Mouse (Mus musculus): ENCODE measurements around the gene Rabepk. TPM values are rescaled to one million over a fixed set of nuclear protein-coding genes. Genes with fewer than 3 reads are reported as not detected.
"Not testable (repeated sequence)": the region's sequence is repeated elsewhere in the genome, so short reads cannot be mapped to it uniquely, and the experiment has no call there.

Rabepk gene
- polyA plus RNA-seq, 1 experiment from 2014 or later = 17.3 TPM

GRCm38 (mm10) chr2:34761272-34761671 is 38.4 kb downstream of the Rabepk start:
- not testable (repeated sequence) for H3K9ac ChIP-seq (ENCODE audit: low read depth, low read length); H3K4me2 ChIP-seq (ENCODE audit: low read depth, low read length); H3K27me3 ChIP-seq (ENCODE audit: control insufficient read depth, insufficient read depth, low read depth, low read length); H3K36me3 ChIP-seq (ENCODE audit: control insufficient read depth, insufficient read depth); H3K4me3 ChIP-seq (ENCODE audit: low read depth, low read length); H3K9me3 ChIP-seq (replicated peaks; ENCODE audit: control insufficient read depth, low read length)
- peak; percentile 57 for ATAC-seq (ENCODE audit: low read depth)
- peaks cover 22% of the 10 kb centered on the region for H3K4me1 ChIP-seq (ENCODE audit: control insufficient read depth, low read depth, low read length)
- H3K27ac ChIP-seq (ENCODE audit: low read length) = peak overlapping the region; percentile 84; the same call in 1 of the 2 replicates
- WGBS (ENCODE audit: insufficient replicate concordance) = 87% methylated on average over 5 of the region's 5 CpGs

GRCm38 (mm10) chr2:34757341-34757740 is 42.4 kb downstream of the Rabepk start:
- no peak overlapping the region for H3K9ac ChIP-seq (ENCODE audit: low read depth, low read length)
- H3K4me1 ChIP-seq (ENCODE audit: control insufficient read depth, low read depth, low read length) = peaks cover 18% of the 10 kb centered on the region
- no peak overlapping the region for H3K4me2 ChIP-seq (ENCODE audit: low read depth, low read length)
- no peak for ATAC-seq (ENCODE audit: low read depth)
- no peaks in the 10 kb centered on the region for H3K27me3 ChIP-seq (ENCODE audit: control insufficient read depth, insufficient read depth, low read depth, low read length)
- WGBS (ENCODE audit: insufficient replicate concordance) = 62% methylated on average over 1 of the region's 1 CpGs
- H3K36me3 ChIP-seq (ENCODE audit: control insufficient read depth, insufficient read depth) = no peaks in the 10 kb centered on the region
- no peak overlapping the region for H3K27ac ChIP-seq (ENCODE audit: low read length)
- H3K4me3 ChIP-seq (ENCODE audit: low read depth, low read length) = no peak overlapping the region
- H3K9me3 ChIP-seq (replicated peaks; ENCODE audit: control insufficient read depth, low read length) = no peaks in the 10 kb centered on the region

- H3K4me1 ChIP-seq (ENCODE audit: control insufficient read depth, low read depth, low read length) = peaks cover 28% of the 10 kb centered on the region
- H3K9me3 ChIP-seq (replicated peaks; ENCODE audit: control insufficient read depth, low read length) = no peaks in the 10 kb centered on the region
- H3K4me2 ChIP-seq (ENCODE audit: low read depth, low read length) = peak within 1 kb of the TSS; percentile 73
- H3K27me3 ChIP-seq (ENCODE audit: control insufficient read depth, insufficient read depth, low read depth, low read length) = no peaks in the 10 kb centered on the region
- peak within 1 kb of the TSS; percentile 96 for H3K4me3 ChIP-seq (ENCODE audit: low read depth, low read length)
- no peak for ATAC-seq (ENCODE audit: low read depth)
- H3K27ac ChIP-seq (ENCODE audit: low read length) = peak within 1 kb of the TSS; percentile 97
- H3K36me3 ChIP-seq (ENCODE audit: control insufficient read depth, insufficient read depth) = no peaks in the 10 kb centered on the region
- WGBS (ENCODE audit: insufficient replicate concordance) = under 1% methylated on average over 14 of the region's 14 CpGs
- peak within 1 kb of the TSS; percentile 99 for H3K9ac ChIP-seq (ENCODE audit: low read depth, low read length)
These were observed 45.0 kb downstream of the Rabepk start, which contains the start of gene Gapvd1 for GRCm38 (mm10) chr2:34754551-34755358. Gapvd1 (minus strand) TSS chr2:34755232.

GRCm38 (mm10) chr2:34753811-34754550 is 45.7 kb downstream of the Rabepk start:
- no peaks in the 10 kb centered on the region for H3K9me3 ChIP-seq (replicated peaks; ENCODE audit: control insufficient read depth, low read length)
- peak overlapping the region; percentile 96 for H3K4me3 ChIP-seq (ENCODE audit: low read depth, low read length)
- peak; percentile 94 for ATAC-seq (ENCODE audit: low read depth)
- WGBS (ENCODE audit: insufficient replicate concordance) = under 1% methylated on average over 97 of the region's 106 CpGs
- H3K27me3 ChIP-seq (ENCODE audit: control insufficient read depth, insufficient read depth, low read depth, low read length) = no peaks in the 10 kb centered on the region
- peak overlapping the region; percentile 73 for H3K4me2 ChIP-seq (ENCODE audit: low read depth, low read length)
- H3K9ac ChIP-seq (ENCODE audit: low read depth, low read length) = peak overlapping the region; percentile 99
- H3K27ac ChIP-seq (ENCODE audit: low read length) = peak overlapping the region; percentile 97
- H3K36me3 ChIP-seq (ENCODE audit: control insufficient read depth, insufficient read depth) = no peaks in the 10 kb centered on the region
- H3K4me1 ChIP-seq (ENCODE audit: control insufficient read depth, low read depth, low read length) = peaks cover 28% of the 10 kb centered on the region

- Histone ChIP-seq H3K4me1 (ENCODE audit: control insufficient read depth, low read depth, low read length) (peaks cover 34% of the 10 kb centered on the region), H3K9me3 (replicated peaks; ENCODE audit: control insufficient read depth, low read length) (no peaks in the 10 kb centered on the region), H3K4me3 (ENCODE audit: low read depth, low read length) (peak overlapping the region; percentile 28), H3K4me2 (ENCODE audit: low read depth, low read length) (peak overlapping the region; percentile 38), H3K36me3 (ENCODE audit: control insufficient read depth, insufficient read depth) (peaks cover 3% of the 10 kb centered on the region; the same call in 1 of the 2 replicates), H3K27me3 (ENCODE audit: control insufficient read depth, insufficient read depth, low read depth, low read length) (no peaks in the 10 kb centered on the region), H3K9ac (ENCODE audit: low read depth, low read length) (0 out of 2 replicates have a peak overlapping the region, but pooled peaks have one; percentile 28), H3K27ac (ENCODE audit: low read length) (peak overlapping the region; percentile 68)
- ATAC-seq (ENCODE audit: low read depth) = no peak
- 28% methylated on average over 2 of the region's 2 CpGs for WGBS (ENCODE audit: insufficient replicate concordance)
These were observed 49.5 kb downstream of the Rabepk start for GRCm38 (mm10) chr2:34750245-34750644.

GRCm38 (mm10) chr2:34748479-34748878 is 51.2 kb downstream of the Rabepk start:
- Histone ChIP-seq H3K27ac (ENCODE audit: low read length) (peak overlapping the region; percentile 49; the same call in 1 of the 2 replicates), H3K36me3 (ENCODE audit: control insufficient read depth, insufficient read depth) (peaks cover 6% of the 10 kb centered on the region; the same call in 1 of the 2 replicates), H3K4me1 (ENCODE audit: control insufficient read depth, low read depth, low read length) (peaks cover 32% of the 10 kb centered on the region), H3K4me2 (ENCODE audit: low read depth, low read length) (peak overlapping the region; percentile 18; the same call in 1 of the 2 replicates), H3K4me3 (ENCODE audit: low read depth, low read length) (peak overlapping the region; percentile 12; the same call in 1 of the 2 replicates), H3K9ac (ENCODE audit: low read depth, low read length) (no peak overlapping the region), H3K27me3 (ENCODE audit: control insufficient read depth, insufficient read depth, low read depth, low read length) (no peaks in the 10 kb centered on the region), H3K9me3 (replicated peaks; ENCODE audit: control insufficient read depth, low read length) (no peaks in the 10 kb centered on the region)
- ATAC-seq (ENCODE audit: low read depth) = no peak
- 20% methylated on average over 4 of the region's 4 CpGs for WGBS (ENCODE audit: insufficient replicate concordance)

- H3K9ac ChIP-seq (ENCODE audit: low read depth, low read length) = no peak overlapping the region
- no peaks in the 10 kb centered on the region for H3K27me3 ChIP-seq (ENCODE audit: control insufficient read depth, insufficient read depth, low read depth, low read length)
- WGBS (ENCODE audit: insufficient replicate concordance) = 55% methylated on average over 2 of the region's 2 CpGs
- H3K27ac ChIP-seq (ENCODE audit: low read length) = no peak overlapping the region
- no peak for ATAC-seq (ENCODE audit: low read depth)
- H3K36me3 ChIP-seq (ENCODE audit: control insufficient read depth, insufficient read depth) = peaks cover 11% of the 10 kb centered on the region
- peaks cover 40% of the 10 kb centered on the region for H3K4me1 ChIP-seq (ENCODE audit: control insufficient read depth, low read depth, low read length)
- H3K4me2 ChIP-seq (ENCODE audit: low read depth, low read length) = no peak overlapping the region
- no peak overlapping the region for H3K4me3 ChIP-seq (ENCODE audit: low read depth, low read length)
- H3K9me3 ChIP-seq (replicated peaks; ENCODE audit: control insufficient read depth, low read length) = no peaks in the 10 kb centered on the region
These were observed 54.0 kb downstream of the Rabepk start for GRCm38 (mm10) chr2:34745673-34746072.

- Histone ChIP-seq H3K9me3 (replicated peaks; ENCODE audit: control insufficient read depth, low read length) (no peaks in the 10 kb centered on the region), H3K4me1 (ENCODE audit: control insufficient read depth, low read depth, low read length) (peaks cover 42% of the 10 kb centered on the region), H3K4me2 (ENCODE audit: low read depth, low read length) (no peak overlapping the region), H3K36me3 (ENCODE audit: control insufficient read depth, insufficient read depth) (peaks cover 11% of the 10 kb centered on the region), H3K27ac (ENCODE audit: low read length) (no peak overlapping the region), H3K27me3 (ENCODE audit: control insufficient read depth, insufficient read depth, low read depth, low read length) (no peaks in the 10 kb centered on the region), H3K9ac (ENCODE audit: low read depth, low read length) (no peak overlapping the region), H3K4me3 (ENCODE audit: low read depth, low read length) (no peak overlapping the region)
- ATAC-seq (ENCODE audit: low read depth) = no peak
- 86% methylated on average over 8 of the region's 8 CpGs for WGBS (ENCODE audit: insufficient replicate concordance)
These were observed 55.2 kb downstream of the Rabepk start for GRCm38 (mm10) chr2:34744476-34744875.

Data from liver, embryonic 16.5 days (tissue).